Mouse (Mus musculus) frontal cortex, postnatal 25 days (tissue): Measurements from ENCODE around the gene Aoc2.

Experiments
- DNase-seq, 2 experiments: peaks; one replicate each; pipeline ENCODE4 v3.0.0; 2022; ENCODE audit warnings: low spot score in 2 of 2

Gene Aoc2

GRCm38 (mm10) chr11:101324763-101325162, at the start of gene Aoc2:
TSS of gene Aoc2 (plus strand) at chr11:101325063.
- DNase-seq = no peak

- DNase-seq = no peak
Measured at GRCm38 (mm10) chr11:101275309-101275708, 49.6 kb upstream of the Aoc2 start.

GRCm38 (mm10) chr11:101276319-101277070, 48.4 kb upstream of the Aoc2 start:
- DNase-seq = no peak

GRCm38 (mm10) chr11:101277381-101278222, 47.3 kb upstream of the Aoc2 start:
- DNase-seq = no peak

- DNase-seq = peak; percentile 58 to 74
Measured at GRCm38 (mm10) chr11:101278223-101279192, 46.4 kb upstream of the Aoc2 start, which contains the start of the genes Cntd1 and Coa3. TSS of gene Cntd1 (plus strand) at chr11:101279012. TSS of gene Coa3 (minus strand) at chr11:101279114.

GRCm38 (mm10) chr11:101279193-101279569, 45.7 kb upstream of the Aoc2 start:
- DNase-seq = no peak

- no peak for DNase-seq
Measured at GRCm38 (mm10) chr11:101280837-101281236, 44.0 kb upstream of the Aoc2 start.

- DNase-seq = no peak
Measured at GRCm38 (mm10) chr11:101282896-101283295, 42.0 kb upstream of the Aoc2 start.

GRCm38 (mm10) chr11:101283805-101284204, 41.1 kb upstream of the Aoc2 start:
- no peak for DNase-seq

GRCm38 (mm10) chr11:101287306-101287705, 37.6 kb upstream of the Aoc2 start:
- no peak for DNase-seq

GRCm38 (mm10) chr11:101291231-101291630, 33.6 kb upstream of the Aoc2 start:
- DNase-seq = no peak

- no peak for DNase-seq
Measured at GRCm38 (mm10) chr11:101295191-101295590, 29.7 kb upstream of the Aoc2 start.

GRCm38 (mm10) chr11:101300881-101301280, 24.0 kb upstream of the Aoc2 start:
- no peak for DNase-seq

GRCm38 (mm10) chr11:101301299-101302003, 23.4 kb upstream of the Aoc2 start:
- DNase-seq = no peak

GRCm38 (mm10) chr11:101302004-101302798, 22.7 kb upstream of the Aoc2 start, which contains the start of gene Becn1:
TSS of gene Becn1 (minus strand) at chr11:101302286.
- peak; percentile 90 to 97 for DNase-seq

GRCm38 (mm10) chr11:101307744-101308143, 17.1 kb upstream of the Aoc2 start:
- DNase-seq = no peak

GRCm38 (mm10) chr11:101311083-101311482, 13.8 kb upstream of the Aoc2 start:
- no peak for DNase-seq

GRCm38 (mm10) chr11:101312150-101312549, 12.7 kb upstream of the Aoc2 start:
- DNase-seq = no peak

- DNase-seq = no peak
Measured at GRCm38 (mm10) chr11:101314567-101314966, 10.3 kb upstream of the Aoc2 start.

- no peak for DNase-seq
Measured at GRCm38 (mm10) chr11:101315082-101315650, 9.7 kb upstream of the Aoc2 start.
